Mouse (Mus musculus) brain, embryonic 18.5 days (tissue): ENCODE data around the gene Gm4869.

Source experiments
- DNase-seq: peaks from one replicate; pipeline ENCODE4 v3.0.0-alpha.2; 2012; ENCODE audit warnings: low read depth, low spot score

Gm4869 gene

GRCm38 (mm10) chr5:140521196-140521595 is 75.8 kb downstream of the Gm4869 start:
- DNase-seq = no peak

GRCm38 (mm10) chr5:140526754-140527153 is 81.3 kb downstream of the Gm4869 start:
- no peak for DNase-seq

- DNase-seq = no peak
These were observed 92.8 kb downstream of the Gm4869 start for GRCm38 (mm10) chr5:140538111-140538683.

GRCm38 (mm10) chr5:140540106-140540505 is 94.7 kb downstream of the Gm4869 start:
- DNase-seq = no peak

GRCm38 (mm10) chr5:140542811-140543575 is 97.5 kb downstream of the Gm4869 start:
- no peak for DNase-seq
